Mouse (Mus musculus) embryo, embryonic 10 days (tissue): ENCODE measurements at regions not wholly inside any gene's neighbourhood (a gene's known extent, or its start where the extent isn't known, plus 50 kb on each side); places are given as distances from the start of the nearest gene placed in this dataset.

ENCODE experiments used
- DNase-seq: peaks from one replicate; pipeline ENCODE4 v3.0.0-alpha.2; 2015; ENCODE audit warnings: low spot score

DNA sequence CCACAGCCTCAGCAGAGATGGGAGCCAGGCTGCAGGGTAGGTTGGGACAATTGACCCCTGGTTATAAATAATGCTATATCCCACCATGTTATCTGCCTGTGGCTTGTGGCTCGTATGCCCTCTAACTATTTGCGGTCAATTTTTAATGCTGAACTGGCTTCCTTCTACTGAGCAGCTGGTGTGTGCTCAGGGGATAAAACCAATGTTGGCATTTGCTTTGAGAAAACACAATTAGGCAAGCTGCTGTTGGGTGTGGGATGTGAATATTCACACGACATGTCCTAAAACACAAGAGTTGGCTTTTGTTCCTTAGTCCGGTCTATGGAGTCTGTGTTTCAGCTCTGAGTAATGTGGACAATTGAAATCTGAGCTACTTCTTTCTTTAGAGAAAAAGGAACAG lies 123.6 kb upstream of the Npvf start:
- DNase-seq, result no peak

DNA sequence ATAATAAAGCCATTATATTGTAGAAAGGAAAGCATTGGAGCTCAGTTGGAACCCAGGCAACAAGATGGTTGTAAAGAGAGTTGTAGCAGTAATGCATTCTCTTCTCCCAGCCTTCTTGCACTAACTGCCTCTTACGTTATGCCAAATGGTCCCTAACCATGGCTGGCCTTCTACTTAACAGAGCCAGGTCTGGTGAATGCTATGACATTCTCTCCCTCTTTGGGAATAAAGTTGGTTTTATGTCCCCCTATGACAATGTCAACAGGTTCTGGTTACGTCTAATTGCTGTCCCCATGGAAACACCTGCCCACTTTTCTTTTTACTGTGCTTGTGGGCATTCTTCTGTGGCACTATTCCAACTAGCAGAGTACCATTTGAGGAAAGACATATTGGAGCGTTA lies 126.4 kb upstream of the Npvf start:
- DNase-seq, result no peak

DNA sequence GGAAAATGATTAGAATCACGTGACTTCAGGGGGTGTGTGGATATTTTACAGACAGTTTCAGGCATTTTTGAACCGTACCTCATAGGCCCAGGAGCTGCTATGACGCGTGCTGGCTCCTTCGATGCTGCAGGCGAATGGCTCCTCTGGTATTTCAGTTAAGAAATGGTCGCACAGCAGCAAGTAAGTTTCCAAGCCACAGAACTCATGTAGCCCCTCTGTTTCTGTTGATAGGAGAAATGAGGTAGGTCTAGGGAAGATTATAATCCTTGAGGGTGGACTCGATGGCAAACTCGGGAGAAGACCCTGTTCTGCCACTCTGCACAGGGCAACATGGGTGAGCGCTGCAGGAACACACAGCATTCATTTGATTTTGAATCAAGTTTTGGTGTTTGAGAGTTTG lies 127.0 kb upstream of the Npvf start:
- no peak for DNase-seq

DNA sequence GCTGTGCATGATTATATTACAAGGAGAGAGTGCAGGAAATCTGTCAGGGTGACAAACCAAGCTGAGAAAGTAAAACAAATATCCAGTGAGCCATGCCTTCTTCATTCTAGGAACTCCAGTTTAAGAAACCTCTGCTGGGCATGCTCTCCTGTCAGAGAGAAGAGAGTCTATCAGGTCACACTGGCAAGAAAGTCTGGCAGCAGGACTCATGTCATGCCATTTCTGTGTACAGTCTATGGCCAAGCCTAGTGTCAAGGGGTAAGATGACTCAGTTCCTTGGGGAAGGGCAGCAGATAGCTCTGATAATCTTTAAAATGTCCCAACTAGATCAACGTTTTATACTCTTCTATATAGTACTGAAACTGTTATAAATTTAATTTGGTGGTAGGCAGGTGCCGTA lies 128.0 kb upstream of the Npvf start:
- DNase-seq, result no peak

DNA sequence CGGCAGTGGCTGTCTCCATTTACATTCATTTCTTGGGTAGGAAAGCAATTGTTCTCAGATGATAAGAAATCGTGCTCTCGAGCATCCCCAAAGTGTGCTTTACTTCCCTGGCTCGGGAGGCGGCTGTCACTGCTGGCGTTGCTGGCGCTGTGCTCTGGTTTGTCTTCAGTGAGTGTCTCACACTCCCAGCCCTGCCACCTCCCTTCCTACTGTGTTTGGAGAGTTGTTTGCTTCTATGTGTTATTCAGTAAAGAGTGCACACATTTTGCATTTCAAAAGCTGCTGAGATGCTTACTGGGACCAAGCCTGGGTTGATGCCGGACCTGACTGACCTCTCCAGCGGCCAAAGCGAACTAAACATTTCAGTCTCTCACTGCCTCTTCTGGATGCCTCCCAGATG lies 129.3 kb upstream of the Npvf start:
- no peak for DNase-seq

DNA sequence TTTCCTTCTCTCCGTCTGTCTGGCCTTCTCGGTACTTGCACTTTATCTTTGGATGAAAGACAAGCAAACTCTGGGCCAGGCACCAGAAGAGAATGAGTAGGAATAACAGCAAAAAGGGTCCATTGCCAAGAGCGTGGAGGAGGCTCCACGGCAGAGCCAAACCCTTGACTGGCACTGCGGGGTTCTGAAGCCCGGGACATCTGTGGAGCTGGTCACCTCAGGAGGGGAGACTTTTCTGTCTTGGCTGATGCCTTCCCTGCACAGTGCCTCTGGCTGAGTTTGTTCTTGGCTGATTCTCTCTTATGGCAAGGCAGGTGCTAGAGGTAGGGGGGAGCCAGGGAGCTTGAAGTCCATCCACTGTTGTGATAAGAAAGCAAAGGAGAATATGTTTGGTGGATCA lies 130.1 kb upstream of the Npvf start:
- no peak for DNase-seq

DNA sequence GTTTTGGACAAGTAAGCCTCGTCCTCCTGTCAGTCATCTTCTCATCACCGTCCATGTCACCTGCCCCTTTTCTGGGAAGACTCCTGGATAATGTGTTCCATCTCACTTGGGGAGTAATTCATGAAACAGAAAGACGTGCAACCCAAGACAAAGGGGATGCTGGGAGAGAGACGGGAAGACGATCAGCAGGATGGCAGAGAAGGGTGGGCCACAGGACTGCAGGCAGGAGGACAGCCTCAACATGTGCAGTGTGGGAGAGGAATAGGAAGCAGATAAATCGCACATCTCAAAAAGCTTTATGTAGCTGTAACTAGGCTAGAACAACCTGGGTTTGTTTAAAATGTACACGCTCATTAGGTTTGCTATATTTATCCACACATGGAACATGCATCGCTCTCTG lies 133.4 kb upstream of the Npvf start:
- no peak for DNase-seq

DNA sequence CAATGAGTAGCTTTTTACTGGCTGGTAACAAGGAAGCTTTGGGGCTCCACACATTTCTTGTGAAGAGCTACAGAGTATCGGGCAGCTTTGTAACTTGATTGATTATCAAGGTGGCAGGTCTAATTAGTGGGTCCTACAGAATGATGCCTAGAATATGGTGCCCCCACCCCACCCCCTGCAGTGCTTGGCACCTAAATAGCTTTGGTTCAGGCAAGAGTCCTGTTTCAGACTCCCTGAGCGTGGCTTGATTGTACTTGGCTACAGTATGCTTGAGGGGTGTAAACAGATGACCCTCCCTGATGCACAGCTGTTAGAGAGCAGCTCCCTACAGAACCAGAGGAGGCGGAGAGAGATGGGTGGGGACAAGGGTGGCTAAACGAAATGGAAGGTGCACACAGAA lies 145.7 kb upstream of the Npvf start:
- DNase-seq, result no peak

DNA sequence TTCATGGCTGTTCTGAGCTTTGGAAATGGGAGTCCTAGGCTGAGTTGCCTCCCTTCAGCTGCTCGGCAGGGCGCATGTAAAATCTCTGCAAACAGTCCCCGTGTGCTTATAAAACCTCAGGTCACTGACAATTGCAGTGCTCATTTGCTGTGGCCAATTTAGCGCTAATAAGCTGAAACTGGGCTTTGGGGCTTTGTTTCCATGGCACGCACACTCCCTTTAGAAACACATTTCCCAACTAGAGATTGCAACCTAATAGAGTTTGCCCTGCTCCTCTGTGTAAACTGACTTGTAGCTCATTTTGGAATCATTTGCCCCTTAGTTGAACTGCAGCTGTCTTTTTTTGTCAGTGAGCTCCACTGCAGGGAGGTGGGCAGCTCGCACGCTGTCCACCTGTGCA lies 148.7 kb upstream of the Npvf start:
- no peak for DNase-seq

DNA sequence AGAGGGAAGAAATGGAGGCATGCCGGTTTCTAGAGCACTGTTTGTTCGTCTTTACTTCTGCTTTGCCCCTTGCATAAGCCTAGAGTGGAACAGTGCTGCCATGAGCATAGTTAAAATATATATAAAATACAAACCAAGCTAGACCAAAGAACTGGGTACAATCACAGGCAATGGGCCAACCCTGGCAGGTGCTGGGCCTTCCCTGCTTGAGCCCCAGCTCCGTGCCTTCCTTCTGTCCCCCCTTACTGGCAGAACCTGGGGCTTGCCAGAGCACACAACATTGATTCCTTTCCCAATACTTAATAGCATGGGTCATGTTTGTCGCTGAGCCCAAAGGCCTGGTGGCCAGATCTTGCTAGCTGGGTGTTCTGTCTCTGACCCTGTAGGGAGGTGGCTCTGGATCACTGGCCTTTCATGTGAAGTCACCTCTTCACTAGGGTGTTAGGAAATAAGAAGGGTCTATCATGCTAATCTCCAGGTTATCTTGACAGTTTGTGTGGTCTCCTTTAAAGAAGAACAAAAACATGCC lies 150.3 kb upstream of the Npvf start:
- no peak for DNase-seq

DNA sequence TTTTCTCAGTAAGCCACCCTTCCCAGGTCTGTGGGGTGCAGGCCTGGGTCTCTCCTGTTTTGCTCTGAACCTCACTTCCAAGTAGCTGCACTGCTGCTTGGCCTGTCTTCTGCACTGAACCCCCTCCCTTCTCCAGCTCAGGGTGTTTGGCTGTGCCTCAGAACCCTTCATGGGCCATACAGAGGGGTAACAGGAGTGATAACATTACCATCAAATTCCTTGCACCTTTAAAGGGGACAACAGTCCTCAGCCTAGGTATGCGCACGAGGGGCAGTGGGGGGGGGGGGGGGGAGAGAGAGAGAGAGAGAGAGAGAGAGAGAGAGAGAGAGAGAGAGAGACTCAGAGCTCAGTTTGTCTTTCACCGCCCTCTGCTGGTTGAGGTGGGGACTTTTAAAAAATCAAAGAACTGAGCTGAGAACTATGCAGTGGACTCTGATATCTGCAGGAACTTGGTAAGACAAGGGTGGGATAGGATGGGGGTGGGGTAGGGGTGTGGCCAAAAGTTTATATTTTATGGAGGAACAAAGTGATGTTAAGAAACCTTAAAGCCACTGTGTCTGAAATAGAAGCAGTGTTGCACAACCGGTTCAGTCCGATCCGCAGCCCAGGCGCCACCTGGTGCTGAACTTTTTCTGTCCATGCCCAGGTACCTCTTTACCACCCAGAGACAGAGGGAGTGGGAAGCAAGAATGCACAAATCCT lies 152.3 kb upstream of the Npvf start:
- peak; percentile 69 for DNase-seq

DNA sequence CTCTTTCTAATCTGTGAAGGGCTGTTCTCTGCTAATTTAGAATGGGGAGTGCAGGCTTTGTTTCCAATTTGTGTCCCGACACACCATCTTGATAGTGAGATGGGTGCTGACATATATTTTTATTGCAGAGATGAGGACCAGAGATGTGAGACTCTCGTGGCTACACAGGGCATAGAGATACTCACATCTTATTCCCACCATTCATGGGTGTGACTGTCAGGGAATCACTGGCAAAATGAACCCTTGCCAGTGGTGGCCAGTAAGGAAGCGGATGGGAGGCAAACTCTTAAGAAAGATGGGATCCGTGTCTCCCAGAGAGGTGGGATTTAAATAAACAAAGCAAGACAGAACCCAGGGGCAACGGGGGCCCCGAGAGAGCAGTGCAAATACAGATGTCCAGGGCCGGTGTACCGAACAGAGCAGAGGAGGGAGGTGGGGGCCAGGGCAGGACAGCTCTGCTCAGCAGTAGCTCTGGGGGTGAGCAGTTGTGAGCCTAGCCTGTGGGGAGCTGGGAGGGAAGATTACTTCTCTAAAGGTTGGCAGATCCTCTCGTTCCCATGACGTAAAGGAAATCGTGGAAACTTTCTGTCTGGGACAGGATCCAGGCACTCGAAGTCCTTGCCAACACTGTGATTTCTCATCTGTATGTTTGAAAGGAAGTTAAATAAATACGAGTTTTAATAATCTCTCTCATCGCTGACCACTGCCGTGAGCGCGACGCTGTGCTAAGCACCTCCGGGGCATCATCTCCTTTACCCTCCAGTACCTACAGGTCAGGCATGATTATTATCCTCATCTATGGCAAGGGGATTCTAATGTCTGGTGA lies 153.2 kb upstream of the Npvf start:
- no peak for DNase-seq

DNA sequence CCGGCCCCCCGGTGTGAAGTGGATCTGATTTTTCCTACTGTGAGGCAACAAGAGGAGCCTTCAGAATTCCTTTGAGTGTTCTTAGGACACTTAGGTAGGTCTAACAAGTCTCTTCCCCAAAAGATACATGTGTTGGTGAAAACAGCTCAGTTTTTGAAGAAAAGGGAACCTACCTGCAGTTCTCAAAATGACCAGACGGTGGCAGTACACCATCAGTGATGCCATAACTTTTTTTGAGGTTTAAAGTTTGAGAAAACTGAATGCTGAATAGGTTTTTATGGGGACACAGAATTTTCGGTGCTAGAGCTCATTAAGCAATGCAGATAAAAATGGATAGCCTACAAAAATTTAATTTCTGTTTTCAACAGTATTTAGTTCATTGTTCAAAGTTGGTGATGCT lies 153.9 kb upstream of the Npvf start:
- DNase-seq, result peak; percentile 77

DNA sequence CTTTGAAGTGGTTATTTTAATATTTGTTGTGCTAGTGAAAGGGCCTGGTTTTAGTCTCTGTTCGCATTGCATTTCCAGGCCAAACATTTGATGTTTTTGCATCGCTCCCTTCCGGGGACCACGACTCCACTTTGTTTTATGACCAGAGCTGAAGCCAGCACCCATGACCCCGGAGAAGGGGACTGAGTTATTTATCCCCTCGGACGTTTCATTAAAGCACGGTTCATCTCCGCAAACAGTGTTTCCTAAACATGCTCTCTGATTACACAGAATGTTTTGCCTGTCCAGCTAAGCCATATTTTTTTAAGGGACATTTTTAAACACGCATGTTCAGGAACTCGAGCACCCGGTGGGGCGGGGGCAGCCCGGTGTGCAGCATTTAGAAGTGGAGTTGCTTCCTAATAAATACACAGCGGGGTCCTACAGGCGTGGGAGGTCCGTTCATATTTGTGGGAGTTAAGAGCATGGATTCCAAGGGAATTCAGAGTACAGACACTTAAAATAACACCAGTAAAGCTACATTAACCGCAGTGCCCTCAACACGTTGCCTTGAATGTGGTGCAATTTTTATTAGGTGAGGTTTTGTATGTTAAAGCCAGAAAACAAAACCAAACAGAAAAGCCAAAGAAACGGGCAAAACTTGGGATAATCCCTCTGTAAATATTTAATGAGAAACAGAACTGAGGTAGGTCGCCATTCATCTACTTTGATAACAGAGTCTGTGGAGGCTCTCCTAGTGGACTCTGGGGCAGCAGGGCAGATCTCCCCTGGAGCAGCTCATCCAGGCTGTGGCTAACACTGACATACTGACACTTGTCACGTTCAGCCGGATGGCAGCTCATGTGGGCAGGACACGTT lies 154.8 kb upstream of the Npvf start:
- no peak for DNase-seq

DNA sequence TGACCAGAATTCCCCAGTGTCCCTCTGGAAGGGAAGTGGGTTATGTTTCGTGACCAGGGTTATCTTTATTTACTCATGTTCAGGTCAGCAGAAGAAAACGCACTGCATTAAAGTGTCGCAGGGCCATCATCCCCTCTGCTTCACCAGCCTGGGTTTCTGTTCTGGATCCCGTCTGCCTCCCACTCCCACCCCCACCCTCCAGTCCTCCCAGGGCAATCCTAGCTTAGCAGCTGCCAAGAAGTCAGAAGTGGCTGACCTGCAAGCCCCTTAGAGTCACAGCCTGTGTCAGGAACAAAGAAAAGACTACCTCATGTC lies 155.4 kb upstream of the Npvf start:
- peak; percentile 61 for DNase-seq

DNA sequence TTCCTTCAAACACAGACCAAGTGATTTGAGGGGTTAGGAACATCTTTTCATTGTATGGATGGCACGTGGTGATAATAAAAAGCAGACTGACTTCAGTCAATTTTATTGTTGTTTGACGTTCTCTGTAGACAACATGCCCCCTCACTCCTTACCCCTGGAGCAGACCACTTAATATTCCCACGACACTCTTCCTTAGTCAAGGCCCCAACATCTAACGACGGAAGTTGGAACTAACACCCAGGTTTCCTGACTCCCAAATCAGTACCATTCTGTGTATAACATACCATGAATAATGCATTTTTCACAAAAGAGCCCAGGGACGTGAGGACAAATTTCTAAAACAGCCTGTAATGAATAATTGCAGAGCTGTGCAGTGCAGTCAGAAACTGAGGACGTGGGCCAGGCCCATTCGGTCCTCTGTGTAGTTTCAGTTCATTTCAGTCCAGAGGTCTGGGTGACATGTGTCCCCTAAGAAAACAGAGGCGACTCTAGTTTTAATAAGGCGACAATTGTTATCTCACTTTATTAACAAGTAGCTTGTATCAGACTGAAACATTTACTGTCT lies 160.8 kb upstream of the Npvf start:
- DNase-seq, result no peak

DNA sequence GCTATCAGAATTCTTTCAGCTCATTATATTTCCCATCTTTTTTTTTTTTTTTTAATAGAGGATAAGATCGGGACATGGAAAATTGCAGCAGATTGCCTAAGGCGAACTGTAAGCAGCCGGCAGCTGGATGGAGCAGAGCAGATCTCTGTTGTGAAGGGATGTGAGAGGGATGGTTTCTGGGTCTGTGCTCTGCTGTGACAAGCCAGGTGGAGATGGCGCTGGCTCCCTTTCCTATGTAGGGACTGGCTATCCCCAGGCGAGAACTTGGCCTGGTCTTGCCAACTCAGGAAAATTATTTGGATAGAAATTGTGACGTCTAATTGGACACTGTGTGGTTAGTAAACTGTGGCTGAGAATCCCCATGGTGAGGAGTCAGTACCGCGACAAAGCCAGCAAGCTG lies 161.3 kb upstream of the Npvf start:
- DNase-seq, result no peak

DNA sequence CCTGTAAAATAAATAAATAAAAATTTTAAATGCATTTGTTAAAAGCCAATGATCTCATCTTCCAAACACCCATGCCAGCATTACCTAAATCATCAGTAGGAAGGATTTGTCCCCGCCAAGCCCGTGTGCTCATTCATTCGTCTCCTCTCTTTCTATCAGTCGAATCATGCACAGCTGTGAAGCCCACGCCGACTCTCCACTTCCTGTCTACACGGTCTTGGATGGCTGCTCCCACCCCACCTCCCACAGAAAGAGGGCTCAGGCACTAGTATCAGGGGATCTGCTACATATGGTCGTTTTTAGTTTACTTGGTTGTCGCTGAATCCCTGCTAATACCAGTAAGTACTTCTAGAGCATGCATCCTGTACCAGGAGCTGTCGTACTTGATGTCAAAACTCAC lies 163.2 kb upstream of the Npvf start:
- DNase-seq, result no peak

DNA sequence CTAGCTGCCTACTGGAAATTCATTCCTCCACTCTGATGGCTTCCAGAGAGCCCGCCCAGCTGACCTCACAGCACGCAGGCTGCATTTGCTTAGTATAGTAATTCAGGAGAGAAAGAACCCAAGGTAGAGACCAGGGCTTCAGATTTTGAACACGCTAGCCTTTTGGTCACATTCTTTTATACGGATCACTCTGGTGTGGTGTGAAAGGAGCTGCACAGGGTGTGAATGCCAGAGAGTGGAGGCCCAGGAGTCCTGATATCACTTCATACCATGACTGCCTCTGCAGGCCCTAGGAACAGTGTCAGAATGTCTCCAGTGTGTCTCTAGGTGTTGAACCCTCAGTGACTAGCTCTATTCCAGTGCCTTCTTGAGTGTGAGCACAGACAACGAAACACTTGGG lies 164.2 kb upstream of the Npvf start:
- no peak for DNase-seq

DNA sequence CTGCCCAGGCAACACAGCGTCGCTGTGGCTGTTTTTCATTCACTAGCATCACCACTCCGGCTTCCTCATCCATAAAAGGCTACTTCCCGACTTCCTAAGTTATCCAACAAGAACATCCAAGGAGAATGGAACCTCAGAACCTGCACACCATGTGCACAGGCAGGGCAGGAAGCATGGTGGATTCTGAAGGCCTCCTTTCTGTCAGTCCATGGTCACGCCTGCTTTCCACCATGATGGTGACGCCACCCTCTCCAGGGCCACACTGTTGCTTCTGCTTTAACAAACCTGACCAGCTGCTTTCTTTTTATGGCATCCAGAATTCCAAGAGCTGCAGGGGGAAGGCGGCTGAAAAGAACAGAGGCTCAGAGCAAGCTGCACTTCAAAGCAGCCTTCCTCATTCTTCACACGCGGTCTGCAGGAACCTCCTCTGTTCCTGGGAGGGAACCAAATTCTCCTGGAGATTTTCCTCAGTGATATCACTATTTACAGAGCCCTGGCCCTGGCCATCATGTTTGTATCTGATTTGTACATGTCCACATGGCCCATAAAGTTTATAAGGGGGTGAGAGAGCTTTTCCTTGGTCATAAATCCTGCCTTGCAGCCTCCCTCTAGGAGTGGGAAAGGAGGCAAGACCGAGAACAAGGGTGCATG lies 164.8 kb upstream of the Npvf start:
- peak; percentile 41 for DNase-seq

DNA sequence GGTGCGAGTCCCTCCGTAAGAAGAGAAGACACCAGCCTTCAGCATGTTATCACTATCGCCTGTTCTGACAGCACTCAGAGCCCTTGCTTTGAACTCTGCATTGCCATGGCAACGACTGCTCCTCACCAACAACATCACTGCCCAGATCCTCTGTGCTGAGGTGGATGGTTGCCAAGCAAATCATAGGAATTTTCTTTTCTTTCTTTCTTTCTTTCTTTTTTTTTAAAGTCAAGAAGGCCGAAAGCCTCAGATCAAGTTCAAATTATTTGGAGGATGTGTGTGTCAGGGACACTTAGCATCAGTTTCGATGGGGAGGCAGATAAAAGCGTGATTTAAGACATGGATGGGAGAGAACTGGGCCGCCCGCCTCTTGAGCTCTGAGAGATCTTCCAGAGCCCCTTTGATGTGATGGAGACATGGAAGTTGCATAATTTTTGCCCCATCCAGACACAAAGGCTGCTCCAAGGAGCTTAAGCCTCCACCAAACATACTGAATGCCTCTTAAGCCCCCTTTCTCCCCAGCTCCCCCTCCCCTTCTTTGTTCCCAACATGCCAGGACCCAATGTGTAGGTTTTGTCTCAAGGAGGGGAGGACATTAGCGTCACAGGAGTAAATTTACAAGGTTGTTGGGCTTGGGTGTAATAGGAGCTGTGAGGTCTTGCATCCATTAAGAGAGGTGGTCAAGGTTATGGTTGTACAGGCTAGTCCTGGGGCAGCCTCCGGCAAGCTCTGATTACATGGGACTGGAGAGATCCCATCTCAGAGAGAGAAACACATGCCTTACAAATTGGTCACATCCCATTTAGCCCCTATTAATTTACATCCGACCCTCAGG lies 167.4 kb upstream of the Npvf start:
- peak; percentile 84 for DNase-seq
